Mouse (Mus musculus) heart, adult 9 months (tissue): ENCODE results near the gene Olfr263.
"Not testable (repeated sequence)": the region's sequence is repeated elsewhere in the genome, so short reads cannot be mapped to it uniquely, and the experiment has no call there.

Experiments used
- DNase-seq, 2 experiments: peaks; one replicate each; pipeline ENCODE4 v3.0.0; 2022; ENCODE audit warnings: low spot score in 2 of 2

Gene Olfr263

GRCm38 (mm10) chr13:21129339-21129738, at the start of gene Olfr263:
Gene Olfr263, plus strand, starts transcription at chr13:21129639.
- not testable (repeated sequence) for DNase-seq

- peak; percentile 1 to 24 for DNase-seq
These were observed 46.8 kb upstream of the Olfr263 start for GRCm38 (mm10) chr13:21082686-21083085.

- DNase-seq, result no peak
These were observed 19.7 kb upstream of the Olfr263 start for GRCm38 (mm10) chr13:21109759-21110158.

- no peak for DNase-seq
These were observed 19.0 kb upstream of the Olfr263 start for GRCm38 (mm10) chr13:21110441-21110840.

- DNase-seq, result not testable (repeated sequence)
These were observed 18.3 kb upstream of the Olfr263 start, which contains the start of gene Olfr1369-ps1 for GRCm38 (mm10) chr13:21111183-21111582. Gene Olfr1369-ps1, plus strand, starts transcription at chr13:21111483.

- DNase-seq, result no peak
These were observed 15.3 kb upstream of the Olfr263 start for GRCm38 (mm10) chr13:21114121-21114520.

- DNase-seq, result no peak
These were observed 13.0 kb downstream of the Olfr263 start for GRCm38 (mm10) chr13:21142421-21142820.

- no peak for DNase-seq
These were observed 16.3 kb downstream of the Olfr263 start, which contains the start of gene Olfr1368 for GRCm38 (mm10) chr13:21145767-21146166. Gene Olfr1368, minus strand, starts transcription at chr13:21145867.

GRCm38 (mm10) chr13:21155888-21156287, 26.4 kb downstream of the Olfr263 start:
- DNase-seq, result no peak

- no peak for DNase-seq
These were observed 28.6 kb downstream of the Olfr263 start for GRCm38 (mm10) chr13:21158071-21158470.

- DNase-seq, result peak; percentile 57 to 84
These were observed 29.5 kb downstream of the Olfr263 start for GRCm38 (mm10) chr13:21158785-21159474.

- no peak for DNase-seq
These were observed 30.0 kb downstream of the Olfr263 start for GRCm38 (mm10) chr13:21159475-21159819.

- no peak for DNase-seq
These were observed 30.6 kb downstream of the Olfr263 start for GRCm38 (mm10) chr13:21160041-21160511.

- DNase-seq, result peak; percentile 70 to 92
These were observed 31.5 kb downstream of the Olfr263 start for GRCm38 (mm10) chr13:21160657-21161590.

- DNase-seq, result no peak
These were observed 32.2 kb downstream of the Olfr263 start for GRCm38 (mm10) chr13:21161591-21161990.

GRCm38 (mm10) chr13:21162591-21162990, 33.2 kb downstream of the Olfr263 start:
- DNase-seq, result no peak

GRCm38 (mm10) chr13:21166936-21167909, 37.8 kb downstream of the Olfr263 start:
- DNase-seq, result peak; percentile 64 to 85

- peak in 1 of 2 experiments; percentile 46 for DNase-seq
These were observed 38.5 kb downstream of the Olfr263 start for GRCm38 (mm10) chr13:21167910-21168300.

GRCm38 (mm10) chr13:21168371-21169011, 39.1 kb downstream of the Olfr263 start:
- peak in 1 of 2 experiments; percentile 22 for DNase-seq

- DNase-seq, result no peak
These were observed 39.8 kb downstream of the Olfr263 start for GRCm38 (mm10) chr13:21169121-21169656.
